ENCODE assay signal across 12 mouse cellular contexts in genomic region chr10:84413310-84413709, GRCm38 (mm10). TPM values are rescaled to one million over a fixed set of nuclear protein-coding genes. Genes with fewer than 3 reads are reported as not detected.
DNase-seq lines count a peak whose midpoint lies in the region; ATAC-seq and TF ChIP-seq lines count a peak whose summit lies in the region.
"Had no signal": no experiment of that assay in that cellular context is flagged by ENCODE, and none has a peak within 500 bp of the region (broad histone marks: within the 10 kb centered on the region; RNA-seq: fewer than 3 reads in every experiment).

No protein-coding gene starts in this region.

- no peak overlapping the region for H3K4me3 ChIP-seq in heart, embryonic 13.5 days
- no peak overlapping the region for H3K4me3 ChIP-seq in midbrain, embryonic 13.5 days (replicated peaks)
- H3K4me3 ChIP-seq in midbrain, embryonic 11.5 days (ENCODE audit: low read depth, low read length) = no peak overlapping the region
- no peak overlapping the region for H3K4me3 ChIP-seq in midbrain, postnatal 0 days (ENCODE audit: low read depth, low read length)
- H3K4me3 ChIP-seq in kidney, embryonic 14.5 days (ENCODE audit: low read length) = no peak overlapping the region
- H3K4me3 ChIP-seq: heart, embryonic 15.5 days had no signal

- no peak for ATAC-seq in heart, embryonic 13.5 days (ENCODE audit: extremely low read depth, insufficient number of reproducible peaks, low FRiP score, low TSS enrichment)
- peak; percentile 25; the same call in 1 of the 2 replicates for ATAC-seq in midbrain, embryonic 13.5 days
- no peak for ATAC-seq in midbrain, embryonic 11.5 days (ENCODE audit: low FRiP score)
- ATAC-seq in midbrain, postnatal 0 days (ENCODE audit: low FRiP score) = no peak
- no peak for ATAC-seq in kidney, embryonic 14.5 days (ENCODE audit: low FRiP score, low TSS enrichment)
- ATAC-seq in megakaryocyte progenitor cell, adult 5-6 weeks (replicated peaks; ENCODE audit: poor library complexity) = no peak

- no peaks in the 10 kb centered on the region for H3K27me3 ChIP-seq in heart, embryonic 13.5 days (replicated peaks)
- H3K27me3 ChIP-seq in midbrain, embryonic 13.5 days = no peaks in the 10 kb centered on the region
- H3K27me3 ChIP-seq in midbrain, embryonic 11.5 days (ENCODE audit: control insufficient read depth, insufficient read depth, low read length) = no peaks in the 10 kb centered on the region
- H3K27me3 ChIP-seq in midbrain, postnatal 0 days (ENCODE audit: insufficient read depth, low read length) = no peaks in the 10 kb centered on the region
- no peaks in the 10 kb centered on the region for H3K27me3 ChIP-seq in kidney, embryonic 14.5 days (ENCODE audit: control insufficient read depth, insufficient read depth, low read length)
- H3K27me3 ChIP-seq: heart, embryonic 15.5 days had no signal

- peaks cover 78% of the 10 kb centered on the region for H3K4me1 ChIP-seq in heart, embryonic 13.5 days
- peaks cover 50% of the 10 kb centered on the region for H3K4me1 ChIP-seq in midbrain, embryonic 13.5 days (replicated peaks)
- H3K4me1 ChIP-seq in midbrain, embryonic 11.5 days (ENCODE audit: control insufficient read depth, insufficient read depth, low read length) = peaks cover 13% of the 10 kb centered on the region
- H3K4me1 ChIP-seq in midbrain, postnatal 0 days (ENCODE audit: insufficient read depth, low read length) = peaks cover 13% of the 10 kb centered on the region; the same call in 1 of the 2 replicates
- peaks cover 12% of the 10 kb centered on the region; the same call in 1 of the 2 replicates for H3K4me1 ChIP-seq in kidney, embryonic 14.5 days (ENCODE audit: control insufficient read depth, insufficient read depth, low read length)

- WGBS in heart, embryonic 13.5 days = 67% methylated on average over 6 of the region's 6 CpGs
- WGBS in midbrain, embryonic 13.5 days = 81% methylated on average over 6 of the region's 6 CpGs
- 83% methylated on average over 6 of the region's 6 CpGs for WGBS in midbrain, embryonic 11.5 days
- WGBS in midbrain, postnatal 0 days = 40% methylated on average over 6 of the region's 6 CpGs
- 80% methylated on average over 6 of the region's 6 CpGs for WGBS in kidney, embryonic 14.5 days

- 0 out of 2 replicates have a peak overlapping the region, but pooled peaks have one; percentile 85 for H3K27ac ChIP-seq in heart, embryonic 13.5 days (replicated peaks)
- peak overlapping the region; percentile 54; the same call in 1 of the 2 replicates for H3K27ac ChIP-seq in midbrain, embryonic 13.5 days
- no peak overlapping the region for H3K27ac ChIP-seq in midbrain, embryonic 11.5 days (ENCODE audit: low read depth, low read length)
- no peak overlapping the region for H3K27ac ChIP-seq in midbrain, postnatal 0 days (ENCODE audit: low read depth, low read length)
- no peak overlapping the region for H3K27ac ChIP-seq in kidney, embryonic 14.5 days (ENCODE audit: low read depth, low read length)

- no peaks in the 10 kb centered on the region for H3K9me3 ChIP-seq in heart, embryonic 13.5 days
- no peaks in the 10 kb centered on the region for H3K9me3 ChIP-seq in midbrain, embryonic 13.5 days
- H3K9me3 ChIP-seq in midbrain, embryonic 11.5 days (ENCODE audit: control insufficient read depth, low read length) = no peaks in the 10 kb centered on the region
- no peaks in the 10 kb centered on the region for H3K9me3 ChIP-seq in midbrain, postnatal 0 days (ENCODE audit: low read length)
- no peaks in the 10 kb centered on the region for H3K9me3 ChIP-seq in kidney, embryonic 14.5 days (ENCODE audit: control insufficient read depth, low read length)
- H3K9me3 ChIP-seq: heart, embryonic 15.5 days had no signal

- DNase-seq in heart, adult 11 months = no peak
- no peak for DNase-seq in midbrain, embryonic 11.5 days (ENCODE audit: low spot score, missing footprints)
- peak; percentile 72 to 83 for DNase-seq in cerebellum, postnatal 14 days
- peak; percentile 60 for DNase-seq in midbrain, postnatal 0 days (ENCODE audit: low spot score)
- DNase-seq: gastrocnemius, postnatal 10 days had no signal

- H3K4me2 ChIP-seq in heart, embryonic 13.5 days = no peak overlapping the region
- H3K4me2 ChIP-seq in midbrain, embryonic 13.5 days (replicated peaks) = no peak overlapping the region
- no peak overlapping the region for H3K4me2 ChIP-seq in midbrain, embryonic 11.5 days
- H3K4me2 ChIP-seq in midbrain, postnatal 0 days (ENCODE audit: low read depth, low read length, poor library complexity, severe bottlenecking) = no peak overlapping the region
- no peak overlapping the region for H3K4me2 ChIP-seq in kidney, embryonic 14.5 days (replicated peaks; ENCODE audit: low read depth, low read length)
- H3K4me2 ChIP-seq: heart, embryonic 15.5 days; liver, embryonic 11.5 days had no signal

- H3K9ac ChIP-seq in heart, embryonic 13.5 days = 0 out of 2 replicates have a peak overlapping the region, but pooled peaks have one; percentile 33
- no peak overlapping the region for H3K9ac ChIP-seq in midbrain, embryonic 13.5 days (replicated peaks)
- no peak overlapping the region for H3K9ac ChIP-seq in midbrain, embryonic 11.5 days (ENCODE audit: low read length)
- no peak overlapping the region for H3K9ac ChIP-seq in midbrain, postnatal 0 days (replicated peaks; ENCODE audit: low read length, poor library complexity, severe bottlenecking)
- no peak overlapping the region for H3K9ac ChIP-seq in kidney, embryonic 14.5 days (ENCODE audit: low read depth, low read length)
- H3K9ac ChIP-seq: heart, embryonic 15.5 days had no signal

- no peak for TF ChIP-seq CTCF in midbrain, postnatal 0 days (IDR thresholded peaks at IDR 0.05)

- peaks cover 20% of the 10 kb centered on the region for H3K36me3 ChIP-seq in heart, embryonic 13.5 days
- peaks cover 2% of the 10 kb centered on the region; the same call in 1 of the 2 replicates for H3K36me3 ChIP-seq in midbrain, embryonic 13.5 days
- H3K36me3 ChIP-seq in midbrain, embryonic 11.5 days (ENCODE audit: control insufficient read depth, insufficient read depth, low read length) = no peaks in the 10 kb centered on the region
- no peaks in the 10 kb centered on the region for H3K36me3 ChIP-seq in midbrain, postnatal 0 days (ENCODE audit: insufficient read depth, low read length)
- H3K36me3 ChIP-seq in kidney, embryonic 14.5 days (ENCODE audit: control insufficient read depth, insufficient read depth, low read length) = no peaks in the 10 kb centered on the region
- H3K36me3 ChIP-seq: G1E; heart, embryonic 15.5 days had no signal

RNA-seq across cellular contexts. Expression of gene Nuak1, which starts 27.1 kb away (rescaled TPM):
- 2.3 and 2.6 TPM in 2 replicates for polyA plus RNA-seq in heart, embryonic 13.5 days (2015; fragmentation: Nextera tagmentation; extraction: Ambion mirVana)
- 4.9 and 5.0 TPM in 2 replicates for polyA plus RNA-seq in midbrain, embryonic 13.5 days (2015; fragmentation: Nextera tagmentation; extraction: Ambion mirVana)
- polyA plus RNA-seq in midbrain, embryonic 11.5 days (2014; fragmentation: Nextera tagmentation; extraction: Ambion mirVana) = 4.8 TPM in 2 replicates
- total RNA-seq in midbrain, postnatal 0 days (2014; rRNA removed) = 21.1 and 37.9 TPM in 2 replicates
- 2.2 and 2.7 TPM in 2 replicates for polyA plus RNA-seq in midbrain, postnatal 0 days (2015; fragmentation: Nextera tagmentation; extraction: Ambion mirVana)
- polyA plus RNA-seq in kidney, embryonic 14.5 days (2014; fragmentation: Nextera tagmentation; extraction: Ambion mirVana) = 3.0 and 4.1 TPM in 2 replicates
- total RNA-seq in megakaryocyte progenitor cell, adult 5-6 weeks (2015) = 0.12 TPM in 2 replicates
- 0.03 and 0.17 TPM in 2 replicates for total RNA-seq in megakaryocyte progenitor cell, adult 5-6 weeks (2017)
- polyA plus RNA-seq: G1E had no signal

Comparison
In these comparisons a context has a peak if more than half of its experiments do, and no peak if none do; other contexts are left out.
1. H3K27ac ChIP-seq: peak in heart, embryonic 13.5 days (single experiment) and midbrain, embryonic 13.5 days (single experiment); none in midbrain, embryonic 11.5 days (single experiment), midbrain, postnatal 0 days (single experiment) and kidney, embryonic 14.5 days (single experiment).
2. DNase-seq: peak in cerebellum, postnatal 14 days (2 of 2) and midbrain, postnatal 0 days (single experiment); none in heart, adult 11 months (single experiment) and midbrain, embryonic 11.5 days (single experiment).